Mouse (Mus musculus) thymus, adult 18-20 months (tissue): Measurements from ENCODE around the gene Alkbh3.

Experiments used
- DNase-seq, 2 experiments: peaks; one replicate each; pipeline ENCODE4 v3.0.0; 2022; ENCODE audit warnings: mixed read lengths in 2 of 2

The Alkbh3 gene

DNA sequence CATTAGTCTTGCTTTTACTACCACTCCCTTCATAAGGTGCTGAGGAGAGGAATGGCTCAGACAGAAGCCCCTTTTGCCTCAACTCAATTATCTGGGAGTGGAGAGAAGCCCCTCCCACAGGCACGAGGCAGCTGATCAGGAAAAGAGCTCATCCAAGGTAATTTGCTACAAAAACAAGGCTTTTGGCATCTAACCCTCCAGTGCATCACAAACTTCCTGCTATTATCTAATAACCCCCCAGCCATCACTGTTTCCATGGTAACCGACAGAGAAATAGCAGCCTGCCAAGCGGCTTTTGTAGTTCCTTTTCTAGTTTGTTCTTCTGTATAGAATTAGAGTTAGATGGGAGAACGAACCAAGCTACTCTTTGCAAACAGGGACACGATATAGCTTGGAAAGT lies 18.3 kb downstream of the Alkbh3 start:
- DNase-seq: no peak

DNA sequence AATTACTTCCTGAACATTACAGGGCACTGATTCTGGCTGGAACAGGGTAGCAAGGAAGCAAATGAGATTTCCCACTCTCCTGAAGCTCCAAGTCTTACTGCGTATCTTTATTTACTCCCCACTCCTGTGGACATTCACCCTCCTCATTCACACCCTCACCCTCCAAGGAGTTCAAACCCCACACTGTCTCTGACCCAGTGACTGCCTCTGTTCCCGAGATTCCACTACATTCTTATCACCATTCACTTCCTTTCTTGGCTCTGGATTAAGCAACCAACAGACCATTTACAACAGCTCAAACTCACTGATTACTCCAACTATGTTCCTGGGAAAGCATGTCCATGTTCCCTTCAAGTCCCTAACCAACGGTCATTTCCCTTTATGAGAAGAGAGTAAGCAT lies 19.3 kb downstream of the Alkbh3 start:
- no peak for DNase-seq

DNA sequence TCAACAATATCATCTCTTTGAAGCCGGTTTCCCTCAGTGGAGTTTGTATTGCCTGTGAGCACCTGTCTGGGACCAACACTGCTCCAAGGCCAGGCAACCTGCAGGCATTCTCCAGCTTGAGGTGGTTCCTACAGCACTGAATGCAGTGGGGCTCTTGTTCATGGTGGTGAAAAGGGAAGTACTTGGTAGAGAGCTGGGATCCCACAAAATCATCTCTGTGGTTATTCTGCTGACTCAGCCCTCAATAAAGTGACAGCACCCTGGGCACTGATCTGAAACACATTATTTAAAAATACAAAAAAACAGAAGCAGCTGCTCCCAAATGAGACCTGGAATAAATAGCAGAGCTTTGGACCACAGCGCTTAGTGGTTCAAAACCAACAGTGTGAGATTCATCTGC lies 22.2 kb downstream of the Alkbh3 start:
- DNase-seq: no peak

DNA sequence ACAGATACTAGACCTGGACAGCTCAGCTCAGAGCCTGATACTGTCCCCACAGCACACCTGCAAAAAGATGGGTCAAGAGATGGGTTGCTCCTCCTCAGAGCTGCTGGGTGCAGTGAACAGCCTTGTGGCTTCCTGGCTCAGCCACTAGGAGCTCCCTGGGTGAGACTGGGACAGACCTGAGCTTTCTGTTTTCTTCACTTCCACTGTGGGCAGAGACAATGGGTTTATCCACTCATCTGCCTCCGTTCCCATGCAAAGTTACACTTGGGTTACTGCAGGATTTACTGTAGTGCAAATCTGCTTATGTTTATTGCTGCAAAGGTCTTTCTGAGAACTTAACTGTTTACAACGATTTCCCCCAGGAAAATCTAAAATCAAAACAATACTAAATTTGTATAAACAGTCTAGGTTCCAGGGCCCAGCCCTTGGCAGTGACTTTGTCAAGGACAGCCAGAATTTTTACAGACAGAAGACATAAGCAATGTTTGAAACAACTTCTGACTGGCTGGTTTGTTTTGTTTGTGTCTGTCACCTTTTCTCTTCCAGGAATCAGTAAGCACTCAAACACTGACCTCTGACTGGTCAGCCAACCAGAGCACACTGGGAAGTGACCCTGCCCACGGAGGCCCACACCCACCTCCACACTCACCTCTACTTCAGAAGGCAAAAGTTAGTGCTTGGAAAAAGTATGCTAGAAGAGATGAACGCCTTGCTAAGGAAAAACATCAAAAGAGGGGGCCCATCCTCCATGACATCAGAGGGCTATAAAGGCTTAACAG lies 28.0 kb downstream of the Alkbh3 start:
- no peak for DNase-seq

DNA sequence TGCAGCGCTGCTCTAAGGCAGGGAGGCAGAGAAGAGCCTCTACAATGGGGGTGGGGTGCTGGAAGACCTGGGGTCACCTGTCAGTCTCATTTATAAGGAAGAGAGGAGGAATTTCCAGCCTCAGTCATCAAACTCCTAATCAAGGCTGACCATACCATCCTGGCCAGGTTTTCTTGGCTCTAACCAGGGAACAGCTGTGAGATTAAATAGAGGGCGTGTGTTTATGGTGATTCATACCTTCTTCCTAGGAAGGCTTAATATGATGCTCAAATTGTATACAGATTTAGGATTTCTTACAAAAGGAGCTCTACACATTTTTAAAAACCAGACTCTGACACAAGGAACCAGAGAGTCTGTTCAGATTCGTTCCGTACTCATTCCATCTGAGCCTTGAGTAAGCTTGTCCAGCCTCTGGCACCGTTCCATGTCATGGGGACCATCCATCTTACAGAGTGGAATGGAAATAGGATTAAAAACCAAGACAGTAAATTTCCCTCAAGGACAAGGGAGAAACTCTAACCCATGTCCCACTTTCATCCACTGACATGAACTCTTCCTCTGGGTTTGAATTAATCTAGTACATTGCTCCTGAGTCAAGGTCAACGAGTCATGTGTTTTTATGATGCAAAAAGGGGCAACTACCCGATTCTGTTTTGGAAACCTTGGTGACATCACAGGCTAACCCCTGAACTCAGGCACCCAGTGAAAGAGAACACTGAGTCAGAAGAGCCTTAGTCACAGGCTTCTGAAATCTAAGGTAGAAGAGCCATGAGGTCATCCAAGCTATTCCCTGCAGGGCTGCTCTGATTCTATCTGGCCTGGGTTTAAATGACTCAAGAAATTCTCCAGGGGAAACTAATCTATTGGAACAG lies 31.1 kb downstream of the Alkbh3 start:
- no peak for DNase-seq

DNA sequence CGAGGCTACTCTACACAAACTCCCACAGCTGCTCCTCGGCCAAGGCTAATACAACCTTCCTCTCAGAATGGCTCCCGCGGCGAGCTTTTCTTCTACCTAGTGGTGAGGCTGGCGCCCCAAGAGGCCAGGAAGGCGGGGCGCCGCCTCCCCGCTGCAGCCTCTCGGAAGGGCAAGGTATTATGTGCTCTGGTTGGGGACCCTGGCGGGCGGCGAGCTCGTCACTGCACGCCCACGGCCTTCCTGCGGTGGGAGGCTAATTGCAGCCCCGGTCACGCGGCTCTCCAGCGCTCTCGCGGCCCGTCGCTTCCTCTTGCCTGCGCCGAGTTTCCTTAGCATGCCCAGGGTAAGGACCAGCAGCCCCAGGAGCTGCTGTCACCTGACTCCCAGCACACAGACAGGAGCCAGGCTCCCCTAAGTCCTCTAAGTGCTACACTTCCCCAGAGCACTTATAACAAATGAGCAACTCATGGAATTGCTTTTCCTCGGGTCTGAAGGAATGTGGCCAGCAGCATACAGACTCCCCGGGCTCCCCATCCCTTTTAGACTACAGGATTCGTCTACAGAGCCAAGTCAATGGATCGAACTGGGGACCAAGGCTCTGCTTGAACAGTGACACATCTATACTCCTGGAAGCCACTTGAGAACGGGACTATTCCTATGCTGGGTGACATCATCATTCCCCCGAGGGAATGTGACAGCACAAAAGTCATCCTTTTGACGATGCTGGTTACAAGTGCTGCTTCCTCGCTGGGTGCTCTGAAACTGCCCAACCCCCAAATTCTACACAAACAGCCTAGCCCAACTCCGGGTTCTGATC lies 34.0 kb downstream of the Alkbh3 start:
- DNase-seq: peak; percentile 12 to 20

DNA sequence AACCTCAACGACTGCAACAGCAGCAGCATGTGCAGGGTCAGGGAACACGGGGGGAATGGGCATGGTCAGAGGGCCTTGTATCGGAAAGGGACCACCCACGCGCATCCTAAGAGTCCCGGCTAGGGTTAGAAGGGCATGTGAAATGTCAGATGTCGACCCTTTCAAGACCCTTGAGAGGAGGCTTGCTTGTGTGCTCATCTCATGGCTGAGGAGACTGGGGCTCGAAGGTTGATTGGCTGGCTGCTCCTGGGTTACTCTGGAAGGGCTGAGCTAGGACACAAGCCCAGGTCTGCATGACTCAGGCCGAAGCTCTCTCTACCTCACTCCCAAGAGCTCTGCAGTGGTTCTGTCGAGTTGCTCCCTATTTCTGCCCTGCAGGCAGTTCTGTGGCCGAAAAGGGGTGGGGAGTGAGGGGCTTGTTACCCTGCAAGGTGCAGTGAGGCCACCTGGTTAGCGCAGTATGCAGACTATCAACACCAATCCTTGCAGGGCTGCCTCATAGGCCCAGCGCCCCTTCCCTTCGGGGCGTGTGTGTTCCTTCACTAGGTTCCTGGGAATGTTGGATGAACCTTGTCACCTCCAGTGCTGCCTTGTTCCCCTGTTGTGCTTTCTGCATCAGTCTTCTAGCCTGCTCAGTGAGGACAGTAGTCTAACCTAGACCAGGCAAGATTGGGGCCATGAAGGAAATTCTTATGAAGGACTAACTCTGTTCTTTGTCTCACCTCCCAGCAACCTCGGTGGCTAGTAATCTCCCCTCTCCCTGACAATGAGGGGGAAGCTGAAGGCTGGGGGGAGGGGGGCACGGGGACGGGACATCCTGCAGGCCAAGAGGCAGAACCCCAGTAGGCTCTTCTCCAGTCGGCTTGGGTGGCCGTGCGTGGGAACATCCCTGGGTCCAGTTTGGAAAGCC lies 34.8 kb downstream of the Alkbh3 start:
- DNase-seq: no peak

DNA sequence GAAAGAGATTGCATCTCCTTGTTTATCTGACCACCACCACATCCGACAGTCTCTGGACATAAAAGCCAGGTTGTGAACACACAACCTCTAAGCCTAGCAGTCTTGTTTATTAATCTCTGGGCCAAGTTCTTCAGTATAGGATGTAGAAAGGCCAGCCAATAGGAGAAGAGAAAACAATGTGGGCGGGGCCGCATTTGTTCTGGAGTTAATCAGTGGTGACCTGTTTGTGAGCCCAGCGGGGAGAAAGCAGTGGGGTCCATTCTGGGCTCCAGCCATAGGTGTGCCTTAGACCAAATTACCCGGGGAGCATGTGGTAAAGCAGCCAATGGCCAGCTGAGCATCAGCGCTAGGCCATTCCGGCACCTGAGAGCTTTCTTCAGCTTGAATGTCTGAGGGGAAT lies 35.6 kb downstream of the Alkbh3 start:
- DNase-seq: no peak

DNA sequence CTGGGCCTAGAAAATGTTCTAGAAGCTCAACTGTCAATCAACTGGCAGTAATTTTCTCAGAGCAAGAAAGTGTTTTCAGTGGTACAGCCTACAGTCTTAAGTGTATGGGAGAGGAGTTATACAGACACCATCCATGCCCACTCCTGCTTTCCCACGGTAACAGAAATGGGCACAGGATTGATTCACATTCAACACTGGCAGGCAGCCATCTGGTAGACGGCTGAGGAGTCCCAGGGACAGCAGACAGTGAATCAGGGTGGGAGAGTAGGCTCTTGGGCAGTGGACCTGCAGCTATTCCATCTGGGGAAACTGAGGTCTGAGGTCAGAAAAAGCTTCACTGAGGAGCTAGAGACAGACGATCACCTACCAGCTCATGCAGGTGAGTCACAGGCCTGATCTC lies 39.0 kb downstream of the Alkbh3 start:
- no peak for DNase-seq

DNA sequence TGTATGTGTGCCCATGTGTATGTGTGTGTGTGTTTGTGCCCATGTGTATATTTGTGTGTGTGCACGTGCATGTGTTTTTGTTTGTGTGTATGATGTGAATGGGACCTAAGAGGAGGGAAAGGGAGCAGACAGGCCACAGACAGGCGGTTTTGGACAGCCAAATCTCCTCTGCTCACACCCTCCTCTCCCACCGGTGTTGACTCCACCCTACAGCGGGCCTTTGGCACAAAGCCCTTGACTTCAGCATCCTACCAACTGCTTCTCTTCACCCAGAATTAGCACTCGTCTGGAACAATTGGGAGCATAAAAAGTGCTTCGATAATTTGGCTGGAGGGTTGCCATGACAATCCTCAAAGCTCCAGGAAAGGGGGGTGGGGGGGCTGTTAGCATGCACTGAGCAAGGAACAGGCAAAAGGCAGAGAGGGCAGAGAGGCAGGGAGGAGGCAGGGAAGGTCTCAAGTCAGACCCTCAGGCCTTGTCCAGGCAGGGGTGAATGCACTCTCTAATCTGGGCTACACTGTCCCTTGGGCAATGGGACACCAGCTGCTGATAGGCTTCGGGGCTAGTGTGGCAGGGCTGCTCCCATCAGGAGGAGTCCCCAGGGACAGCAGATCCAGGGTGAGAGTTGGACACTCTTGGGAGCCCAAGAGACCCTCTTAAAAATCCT lies 46.0 kb downstream of the Alkbh3 start:
- no peak for DNase-seq

DNA sequence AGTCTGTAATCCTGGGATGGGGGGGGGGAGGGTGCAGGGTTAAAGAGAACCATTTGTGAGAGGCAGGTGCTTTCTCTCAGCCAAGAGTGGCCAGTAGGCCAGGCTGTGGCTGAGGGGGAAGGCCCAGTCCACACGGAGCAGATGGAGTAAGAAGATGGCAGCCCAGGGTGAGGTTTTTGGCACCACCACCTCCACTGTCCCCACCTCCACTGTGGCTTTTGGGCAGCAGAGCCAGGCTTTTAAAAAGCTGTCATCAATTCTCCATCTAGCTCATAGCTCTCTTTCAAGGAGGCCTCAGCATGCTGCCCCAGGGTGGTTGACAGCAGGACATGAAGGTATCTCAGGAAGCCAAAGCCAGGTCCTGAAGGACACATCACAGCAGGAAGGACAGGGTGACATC lies 46.8 kb downstream of the Alkbh3 start:
- DNase-seq: no peak

DNA sequence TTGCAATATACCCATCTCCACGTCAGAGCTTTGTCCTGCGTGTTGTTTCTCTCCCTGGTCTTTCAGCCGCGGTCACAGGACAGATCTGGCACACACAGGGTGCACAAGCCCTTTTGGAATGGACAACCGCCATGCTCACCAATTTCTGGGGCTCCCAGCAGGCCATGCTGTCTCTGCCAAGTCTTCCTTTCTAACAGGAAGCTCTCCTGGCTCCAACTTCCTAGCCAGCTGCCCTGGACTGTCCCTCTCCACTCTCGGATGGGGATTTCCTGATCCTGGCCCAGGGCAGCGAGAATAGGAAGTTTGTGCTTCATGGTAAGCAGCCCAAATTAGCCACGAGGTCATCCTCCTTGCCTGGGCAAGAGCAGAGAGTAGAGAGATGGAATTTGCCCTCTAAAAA lies 48.9 kb downstream of the Alkbh3 start:
- DNase-seq: no peak

DNA sequence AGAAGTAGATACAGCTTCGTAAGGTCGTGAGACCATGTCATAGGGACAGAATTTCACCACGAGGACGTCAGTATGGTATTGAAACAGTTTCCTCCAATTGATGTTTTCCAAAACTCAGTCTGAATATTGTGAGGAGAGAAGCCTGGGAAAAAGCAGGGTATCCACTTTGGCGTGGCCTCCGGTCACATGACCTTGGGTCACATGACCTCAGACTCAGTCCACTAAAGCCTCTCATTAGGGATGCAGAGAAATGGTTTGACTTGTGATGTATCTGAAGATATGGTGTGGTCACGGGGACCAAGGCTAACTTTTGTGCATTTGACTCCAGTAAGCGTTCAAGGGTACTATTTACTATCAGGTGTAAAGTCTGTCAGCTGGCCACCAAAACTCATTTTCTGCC lies 51.3 kb downstream of the Alkbh3 start:
- DNase-seq: no peak

DNA sequence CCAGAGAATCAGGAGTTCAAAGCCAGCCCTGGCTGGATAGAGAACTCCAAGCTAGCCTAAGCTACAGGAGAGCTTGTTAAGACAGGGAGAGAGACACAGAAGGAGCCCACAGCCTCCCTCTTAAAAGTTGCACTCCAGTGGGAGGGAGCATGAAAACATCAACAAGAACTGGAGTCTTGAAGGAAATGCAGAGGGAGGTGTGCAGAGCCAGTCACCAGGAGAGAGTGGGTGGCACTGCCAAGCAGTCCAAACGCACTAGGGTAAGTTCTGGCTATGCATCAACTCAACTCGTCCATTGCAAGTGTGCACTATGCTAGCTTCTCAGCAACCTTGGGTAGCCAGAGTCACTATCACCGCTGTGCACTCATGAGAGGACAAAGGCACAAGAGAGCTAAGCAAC lies 52.4 kb downstream of the Alkbh3 start:
- DNase-seq: no peak

DNA sequence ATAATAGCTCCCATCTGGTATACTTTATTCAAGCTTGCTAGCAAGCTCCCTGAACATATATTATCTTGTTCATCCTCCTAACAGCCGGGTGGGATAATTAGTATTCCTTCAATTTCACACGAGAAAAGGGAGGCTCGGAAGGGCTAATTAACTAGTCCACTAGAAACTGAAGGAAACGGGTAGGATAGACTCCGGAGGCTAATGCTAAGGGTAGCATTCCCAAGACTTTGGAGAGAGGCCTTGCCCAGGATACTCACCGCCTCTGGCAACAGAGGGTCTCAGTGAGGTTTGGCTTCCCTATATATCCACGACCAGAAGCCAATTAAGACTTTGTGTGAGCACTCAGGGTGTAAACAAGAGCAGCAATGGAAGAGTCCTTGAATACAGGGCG lies 52.8 kb downstream of the Alkbh3 start:
- DNase-seq: no peak

DNA sequence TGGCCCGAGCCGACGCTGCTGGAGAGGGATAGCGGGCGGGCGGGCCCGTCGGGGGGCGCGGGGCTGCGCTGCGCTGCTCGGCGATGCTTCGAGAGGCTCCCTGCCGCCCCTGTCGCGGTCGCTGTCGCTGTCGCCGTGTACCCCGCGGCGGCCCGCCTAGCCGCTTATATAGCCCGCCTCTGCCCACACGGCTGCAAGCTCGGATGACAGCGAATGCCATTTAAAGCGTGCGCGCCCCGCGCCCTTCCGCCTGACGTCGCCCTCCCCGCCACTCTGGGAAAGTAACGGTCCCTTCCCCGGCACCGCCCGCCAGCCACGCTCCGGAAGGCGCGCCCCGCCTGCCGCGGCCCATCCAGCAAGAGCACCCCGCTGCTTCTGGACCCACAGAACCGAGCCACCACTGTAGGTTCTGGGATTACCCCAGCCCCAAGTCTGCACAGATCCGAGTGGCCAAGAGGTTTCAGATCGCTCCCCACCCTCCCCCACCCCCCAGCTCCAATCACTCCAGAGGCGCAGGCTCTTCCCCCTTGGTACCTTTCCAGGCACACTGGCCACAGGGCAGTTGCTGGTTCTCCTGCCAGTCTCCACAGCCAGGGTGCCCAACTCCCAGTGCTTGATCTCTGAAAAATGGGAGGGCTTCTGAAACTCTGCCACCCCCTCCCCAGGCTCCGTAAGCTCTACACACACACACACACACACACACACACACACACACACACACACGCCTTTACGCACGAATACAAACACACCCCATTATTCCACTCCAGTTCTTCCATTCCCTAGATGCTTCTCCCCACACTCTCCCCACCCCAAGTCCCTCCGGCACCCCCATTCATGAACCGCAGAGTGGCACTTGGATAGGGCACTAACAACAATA lies 53.5 kb downstream of the Alkbh3 start, which contains the start of gene Gm13889:
TSS of gene Gm13889 (minus strand) at position 294 of the 877 bp plus-strand sequence.
- peak; percentile 12 to 15 for DNase-seq

DNA sequence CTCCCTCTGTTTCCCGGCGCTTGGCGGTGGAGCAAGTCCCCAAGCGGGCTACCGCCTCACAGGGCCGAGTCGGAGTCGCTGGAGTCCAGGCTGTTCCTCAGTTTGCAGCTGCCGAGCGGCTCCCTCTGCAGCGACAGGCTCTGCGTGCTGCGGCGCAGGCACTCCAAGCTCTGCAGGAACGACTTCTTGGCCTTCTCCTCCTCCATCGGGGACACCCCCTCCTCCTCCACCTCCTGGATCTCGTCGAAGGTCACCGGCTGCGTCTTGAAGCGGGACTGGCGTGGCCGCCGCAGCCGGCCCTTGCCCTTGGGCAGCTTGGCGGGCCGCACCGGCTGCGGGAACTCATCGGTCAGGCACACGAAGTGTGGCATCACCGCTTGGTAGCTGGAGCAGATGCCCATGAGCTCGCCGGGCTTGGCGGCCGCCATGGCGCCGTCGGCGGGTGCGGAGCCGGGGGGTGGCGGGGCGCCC lies 54.2 kb downstream of the Alkbh3 start:
- DNase-seq: no peak

DNA sequence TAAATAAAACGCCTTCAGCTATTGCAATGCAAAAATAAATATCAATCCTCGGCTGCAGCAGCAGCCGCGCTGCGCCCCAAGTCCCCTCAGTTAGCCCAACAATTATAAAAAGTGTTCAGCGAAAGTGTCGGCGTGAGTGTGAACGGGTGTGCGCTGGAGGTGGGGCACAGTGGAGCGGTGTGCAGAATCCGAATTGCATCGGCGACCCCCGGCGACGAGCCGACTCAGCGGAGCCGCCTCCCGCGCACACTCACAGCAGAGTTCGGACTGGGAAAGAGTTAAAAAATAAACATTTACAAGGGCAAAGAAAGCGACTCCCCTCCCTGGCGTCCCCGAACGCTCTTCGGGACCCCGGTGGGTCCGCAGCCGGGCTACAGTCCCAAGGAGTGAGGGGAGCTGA lies 54.7 kb downstream of the Alkbh3 start:
- DNase-seq: no peak

DNA sequence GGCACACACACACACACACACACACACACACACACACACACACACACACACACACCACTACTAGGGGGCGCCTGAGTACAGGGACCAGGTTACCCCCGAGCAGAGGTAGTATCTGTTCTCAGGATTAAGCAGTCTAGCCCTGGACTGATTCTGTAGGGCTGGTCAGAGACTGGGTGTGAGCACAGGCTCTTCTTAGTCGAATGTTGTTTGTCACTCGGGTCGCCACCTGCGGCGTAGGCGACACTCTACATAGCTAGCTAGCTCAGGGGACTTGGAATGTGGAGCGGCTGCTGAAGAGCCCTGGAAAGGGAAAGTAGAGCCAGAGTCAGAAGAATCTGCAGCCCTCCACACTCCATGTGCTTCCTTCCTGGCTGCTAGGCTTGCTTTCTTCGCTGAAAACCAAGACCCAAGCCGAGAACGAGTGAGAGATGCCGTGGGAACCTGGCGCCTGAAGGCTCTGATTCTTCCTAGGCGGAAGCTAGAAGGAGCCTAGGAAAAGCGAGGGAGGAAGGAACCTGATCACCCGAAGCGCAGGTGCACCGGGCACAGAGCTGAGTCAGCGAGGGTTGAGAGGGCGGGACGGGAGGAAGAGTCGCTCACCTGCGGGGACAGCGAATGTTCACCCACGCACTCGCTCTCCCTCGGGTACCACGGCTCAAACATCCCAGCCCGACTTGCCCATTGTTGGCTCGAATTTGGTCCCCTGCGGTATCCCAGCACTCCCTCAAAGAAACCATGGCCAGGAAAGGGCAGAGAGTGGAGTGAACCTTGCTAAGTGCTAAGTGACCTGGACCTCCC lies 55.6 kb downstream of the Alkbh3 start:
- DNase-seq: no peak

DNA sequence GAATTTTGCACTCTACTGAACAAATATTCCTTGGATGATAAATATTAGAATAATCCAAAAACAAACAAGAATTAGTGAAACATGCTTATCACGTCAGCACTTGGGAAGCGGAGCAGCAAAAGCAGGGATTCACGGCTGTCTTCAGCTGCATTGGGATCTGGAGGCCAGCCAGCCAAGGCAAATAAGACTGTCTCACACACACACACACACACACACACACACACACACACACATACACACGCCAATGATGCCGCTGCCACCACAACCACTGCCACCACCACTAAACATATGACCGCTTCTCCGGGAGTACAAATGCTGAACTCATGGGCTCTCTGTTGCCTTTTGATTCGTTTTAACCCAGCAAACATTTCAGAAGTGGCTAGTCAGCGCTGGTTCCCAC lies 56.9 kb downstream of the Alkbh3 start:
- DNase-seq: no peak
